Mouse (Mus musculus): ENCODE results near the gene Itih4. TPM values are rescaled to one million over a fixed set of nuclear protein-coding genes. Genes with fewer than 3 reads are reported as not detected.

Itih4 gene
- polyA plus RNA-seq, 1 experiment from 2014 or later = 0.27 TPM

DNA sequence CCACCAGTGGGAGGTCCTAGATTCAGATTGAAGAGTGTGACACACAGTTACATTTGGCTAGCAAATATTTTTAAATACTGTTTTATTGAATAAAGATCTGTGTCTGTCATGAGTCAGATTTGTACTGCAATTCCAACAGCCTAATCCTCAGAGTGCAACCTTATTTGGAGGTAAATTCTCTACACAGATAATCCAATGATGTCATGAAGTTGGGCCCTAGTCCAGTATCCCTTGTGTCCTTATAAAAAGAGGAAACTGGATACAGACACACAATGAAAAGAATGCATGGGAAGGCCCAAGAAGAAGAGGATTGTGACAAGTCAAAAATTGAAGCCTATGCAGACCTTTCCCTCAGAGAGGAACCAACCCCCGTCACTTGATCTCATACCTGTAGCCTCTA, 30.2 kb downstream of the Itih4 start:
- no peak overlapping the region for H3K4me2 ChIP-seq (ENCODE audit: low read length)
- no peaks in the 10 kb centered on the region for H3K4me1 ChIP-seq (ENCODE audit: control insufficient read depth in 2 of 2, insufficient read depth in 2 of 2, low read length in 2 of 2)
- WGBS = 76% methylated on average over 1 of the region's 1 CpGs
- no peak overlapping the region for H3K4me3 ChIP-seq (ENCODE audit: control insufficient read depth in 1 of 2, insufficient read depth in 1 of 2, low read depth in 1 of 2, low read length in 2 of 2)
- H3K36me3 ChIP-seq (ENCODE audit: control insufficient read depth, insufficient read depth, low read length) = no peaks in the 10 kb centered on the region
- H3K27ac ChIP-seq (replicated peaks in 1 of 2; ENCODE audit: control insufficient read depth in 1 of 2, insufficient read depth in 1 of 2, low read depth in 2 of 2, low read length in 2 of 2) = no peak overlapping the region
- no peaks in the 10 kb centered on the region for H3K27me3 ChIP-seq (ENCODE audit: control insufficient read depth, insufficient read depth, low read length)
- H3K9ac ChIP-seq (ENCODE audit: low read length) = no peak overlapping the region
- no peak for ATAC-seq (ENCODE audit: insufficient number of reproducible peaks, insufficient read depth, low FRiP score, low read depth)
- no peaks in the 10 kb centered on the region for H3K9me3 ChIP-seq (ENCODE audit: control insufficient read depth, low read length)

GRCm38 (mm10) chr14:30922053-30922670, 35.9 kb downstream of the Itih4 start:
- 58% methylated on average over 8 of the region's 8 CpGs for WGBS
- Histone ChIP-seq H3K27me3 (ENCODE audit: control insufficient read depth, insufficient read depth, low read length) (no peaks in the 10 kb centered on the region), H3K27ac (replicated peaks in 1 of 2; ENCODE audit: control insufficient read depth in 1 of 2, insufficient read depth in 1 of 2, low read depth in 2 of 2, low read length in 2 of 2) (no peak overlapping the region), H3K36me3 (ENCODE audit: control insufficient read depth, insufficient read depth, low read length) (no peaks in the 10 kb centered on the region), H3K9me3 (ENCODE audit: control insufficient read depth, low read length) (no peaks in the 10 kb centered on the region), H3K4me2 (ENCODE audit: low read length) (no peak overlapping the region), H3K4me1 (ENCODE audit: control insufficient read depth in 2 of 2, insufficient read depth in 2 of 2, low read length in 2 of 2) (no peaks in the 10 kb centered on the region; a peak in 1 of 4 replicates), H3K4me3 (ENCODE audit: control insufficient read depth in 1 of 2, insufficient read depth in 1 of 2, low read depth in 1 of 2, low read length in 2 of 2) (no peak overlapping the region), H3K9ac (ENCODE audit: low read length) (no peak overlapping the region)
- ATAC-seq (ENCODE audit: insufficient number of reproducible peaks, insufficient read depth, low FRiP score, low read depth) = no peak

DNA sequence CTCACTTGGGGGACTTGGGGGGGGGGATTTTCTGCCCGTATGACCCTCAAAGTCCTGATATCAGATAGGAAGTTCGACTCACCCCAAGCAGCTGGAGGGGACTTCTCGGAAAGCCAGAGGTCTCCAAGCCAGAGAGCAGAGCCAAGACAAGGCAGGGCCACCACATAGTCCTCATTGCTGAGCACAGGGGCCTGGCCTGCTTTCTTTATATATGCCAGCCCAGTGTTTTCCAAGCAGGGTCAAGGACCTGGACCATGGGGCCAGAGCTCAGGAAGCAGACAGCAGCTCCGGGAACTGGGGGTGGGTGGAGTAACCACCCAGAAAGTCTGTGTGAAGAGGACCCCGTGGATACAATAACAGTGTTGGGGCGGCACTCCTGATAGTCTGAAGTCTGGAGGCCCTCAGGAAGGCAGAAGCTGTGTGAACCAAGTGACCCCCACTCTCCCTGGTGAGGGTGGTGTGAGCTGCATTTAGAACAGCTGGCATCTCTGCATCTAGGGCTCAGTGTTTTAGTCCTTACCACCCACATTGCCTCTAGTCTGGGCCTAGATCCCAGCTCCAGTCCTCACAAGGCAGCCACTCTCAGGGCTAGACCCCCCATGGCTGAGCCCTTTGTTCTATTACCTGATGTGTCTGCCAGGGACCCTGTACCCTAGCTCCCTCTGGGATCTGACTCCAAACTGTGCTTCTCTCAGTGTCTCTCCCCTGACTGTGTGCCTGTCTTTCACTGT, 37.3 kb downstream of the Itih4 start, which contains the start of gene Itih3:
TSS of gene Itih3 (minus strand) at position 386 of the 731 bp plus-strand sequence.
- Histone ChIP-seq H3K4me1 (ENCODE audit: control insufficient read depth in 2 of 2, insufficient read depth in 2 of 2, low read length in 2 of 2) (no peaks in the 10 kb centered on the region; a peak in 1 of 4 replicates), H3K4me2 (ENCODE audit: low read length) (no peak within 1 kb of the TSS), H3K4me3 (ENCODE audit: control insufficient read depth in 1 of 2, insufficient read depth in 1 of 2, low read depth in 1 of 2, low read length in 2 of 2) (no peak within 1 kb of the TSS), H3K9ac (ENCODE audit: low read length) (no peak within 1 kb of the TSS), H3K9me3 (ENCODE audit: control insufficient read depth, low read length) (no peaks in the 10 kb centered on the region), H3K27me3 (ENCODE audit: control insufficient read depth, insufficient read depth, low read length) (no peaks in the 10 kb centered on the region), H3K27ac (replicated peaks in 1 of 2; ENCODE audit: control insufficient read depth in 1 of 2, insufficient read depth in 1 of 2, low read depth in 2 of 2, low read length in 2 of 2) (no peak within 1 kb of the TSS), H3K36me3 (ENCODE audit: control insufficient read depth, insufficient read depth, low read length) (no peaks in the 10 kb centered on the region)
- 0 out of 2 replicates have a peak, but pooled peaks have one; percentile 20 for ATAC-seq (ENCODE audit: insufficient number of reproducible peaks, insufficient read depth, low FRiP score, low read depth)
- 39% methylated on average over 6 of the region's 6 CpGs for WGBS

DNA sequence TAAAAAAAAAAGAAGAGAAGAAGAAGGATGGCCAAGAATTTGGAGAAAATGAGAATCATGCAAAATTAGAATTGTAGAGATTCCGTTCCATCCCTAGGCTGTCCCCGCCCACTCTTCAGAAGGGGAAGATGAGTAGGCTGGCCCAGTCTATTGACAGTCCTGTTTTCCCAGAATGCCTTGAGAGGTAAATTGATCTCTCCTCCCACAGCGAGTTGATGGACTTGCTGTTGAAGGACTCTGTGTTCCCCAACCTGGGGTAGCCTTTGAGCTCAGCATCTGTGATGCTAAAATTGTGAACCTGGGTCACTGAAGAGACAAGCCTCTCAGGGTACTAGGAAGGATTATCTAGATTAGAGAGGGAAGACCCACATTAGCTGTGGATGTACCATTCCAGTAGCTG, 39.2 kb downstream of the Itih4 start:
- Histone ChIP-seq H3K27ac (replicated peaks in 1 of 2; ENCODE audit: control insufficient read depth in 1 of 2, insufficient read depth in 1 of 2, low read depth in 2 of 2, low read length in 2 of 2) (no peak overlapping the region), H3K9ac (ENCODE audit: low read length) (no peak overlapping the region), H3K4me1 (ENCODE audit: control insufficient read depth in 2 of 2, insufficient read depth in 2 of 2, low read length in 2 of 2) (no peaks in the 10 kb centered on the region; a peak in 1 of 4 replicates), H3K4me2 (ENCODE audit: low read length) (no peak overlapping the region), H3K36me3 (ENCODE audit: control insufficient read depth, insufficient read depth, low read length) (no peaks in the 10 kb centered on the region), H3K27me3 (ENCODE audit: control insufficient read depth, insufficient read depth, low read length) (no peaks in the 10 kb centered on the region), H3K9me3 (ENCODE audit: control insufficient read depth, low read length) (no peaks in the 10 kb centered on the region), H3K4me3 (ENCODE audit: control insufficient read depth in 1 of 2, insufficient read depth in 1 of 2, low read depth in 1 of 2, low read length in 2 of 2) (no peak overlapping the region)
- 87% methylated on average over 3 of the region's 3 CpGs for WGBS
- no peak for ATAC-seq (ENCODE audit: insufficient number of reproducible peaks, insufficient read depth, low FRiP score, low read depth)

DNA sequence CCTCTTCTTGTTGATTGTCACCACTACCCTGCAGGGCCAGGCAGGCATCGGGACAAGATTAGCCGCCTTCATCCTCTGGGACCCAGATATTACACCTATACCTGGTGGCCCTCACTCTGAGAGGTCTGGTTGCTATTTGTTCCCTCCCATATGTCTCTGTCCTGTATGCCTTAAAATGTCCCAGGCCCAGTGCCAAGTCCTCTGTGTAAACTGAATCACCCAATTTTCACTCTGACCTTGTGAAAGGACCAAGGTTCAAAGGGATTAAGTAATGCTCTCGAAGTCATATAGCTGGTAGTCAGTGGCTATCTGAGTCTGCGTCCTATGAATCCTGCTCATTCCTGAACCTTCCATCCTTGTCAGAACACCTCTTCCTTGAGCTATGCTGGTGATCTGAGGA, 44.1 kb downstream of the Itih4 start:
- 85% methylated on average over 4 of the region's 4 CpGs for WGBS
- no peak overlapping the region for H3K4me3 ChIP-seq (ENCODE audit: control insufficient read depth in 1 of 2, insufficient read depth in 1 of 2, low read depth in 1 of 2, low read length in 2 of 2)
- no peaks in the 10 kb centered on the region for H3K4me1 ChIP-seq (ENCODE audit: control insufficient read depth in 2 of 2, insufficient read depth in 2 of 2, low read length in 2 of 2)
- H3K9ac ChIP-seq (ENCODE audit: low read length) = no peak overlapping the region
- no peaks in the 10 kb centered on the region for H3K27me3 ChIP-seq (ENCODE audit: control insufficient read depth, insufficient read depth, low read length)
- no peak overlapping the region for H3K27ac ChIP-seq (replicated peaks in 1 of 2; ENCODE audit: control insufficient read depth in 1 of 2, insufficient read depth in 1 of 2, low read depth in 2 of 2, low read length in 2 of 2)
- ATAC-seq (ENCODE audit: insufficient number of reproducible peaks, insufficient read depth, low FRiP score, low read depth) = no peak
- no peaks in the 10 kb centered on the region for H3K9me3 ChIP-seq (ENCODE audit: control insufficient read depth, low read length)
- no peaks in the 10 kb centered on the region for H3K36me3 ChIP-seq (ENCODE audit: control insufficient read depth, insufficient read depth, low read length)
- no peak overlapping the region for H3K4me2 ChIP-seq (ENCODE audit: low read length)

DNA sequence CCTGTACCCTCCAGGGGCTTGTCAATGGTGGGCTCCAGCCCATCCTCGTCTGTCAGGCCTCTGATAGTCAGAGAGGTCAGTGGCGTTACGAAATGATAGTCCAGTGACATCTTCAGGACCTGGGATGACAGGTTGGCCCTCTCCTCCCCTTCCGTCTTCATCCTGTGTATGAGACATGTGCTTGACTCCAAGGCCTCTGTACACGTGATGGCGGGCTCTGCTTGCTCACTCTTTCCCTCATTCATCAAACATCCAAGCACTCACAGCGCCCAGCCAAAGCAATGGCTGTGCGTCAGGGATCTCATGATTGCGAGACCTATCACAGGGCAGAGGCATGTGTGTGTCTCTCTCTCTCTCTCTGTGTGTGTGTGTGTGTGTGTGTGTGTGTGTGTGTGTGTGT, 47.1 kb downstream of the Itih4 start:
- Histone ChIP-seq H3K4me1 (ENCODE audit: control insufficient read depth in 2 of 2, insufficient read depth in 2 of 2, low read length in 2 of 2) (no peaks in the 10 kb centered on the region), H3K9me3 (ENCODE audit: control insufficient read depth, low read length) (no peaks in the 10 kb centered on the region), H3K4me3 (ENCODE audit: control insufficient read depth in 1 of 2, insufficient read depth in 1 of 2, low read depth in 1 of 2, low read length in 2 of 2) (no peak overlapping the region), H3K4me2 (ENCODE audit: low read length) (no peak overlapping the region), H3K36me3 (ENCODE audit: control insufficient read depth, insufficient read depth, low read length) (no peaks in the 10 kb centered on the region), H3K9ac (ENCODE audit: low read length) (no peak overlapping the region), H3K27me3 (ENCODE audit: control insufficient read depth, insufficient read depth, low read length) (no peaks in the 10 kb centered on the region), H3K27ac (replicated peaks in 1 of 2; ENCODE audit: control insufficient read depth in 1 of 2, insufficient read depth in 1 of 2, low read depth in 2 of 2, low read length in 2 of 2) (no peak overlapping the region)
- ATAC-seq (ENCODE audit: insufficient number of reproducible peaks, insufficient read depth, low FRiP score, low read depth) = no peak
- WGBS = 79% methylated on average over 9 of the region's 9 CpGs

DNA sequence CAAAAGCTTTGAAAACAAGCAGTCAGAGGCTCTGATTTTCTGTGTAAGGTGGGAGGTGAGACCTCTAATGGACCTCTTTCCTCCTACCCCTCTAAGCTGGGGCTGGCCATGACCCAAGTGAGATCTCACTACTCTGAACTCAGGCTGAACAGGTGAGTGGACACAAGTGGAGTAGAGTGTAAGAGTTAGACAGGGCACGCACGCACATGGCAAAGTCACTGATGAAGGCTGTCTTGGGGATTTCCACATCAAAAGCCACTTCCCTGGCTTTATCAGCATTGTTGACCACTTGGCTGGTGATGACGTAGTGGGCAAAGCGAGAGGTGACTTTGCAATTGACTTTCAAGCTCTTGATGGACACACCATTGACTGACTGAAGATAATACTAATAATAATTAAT, 56.0 kb downstream of the Itih4 start:
- Histone ChIP-seq H3K27me3 (ENCODE audit: control insufficient read depth, insufficient read depth, low read length) (no peaks in the 10 kb centered on the region), H3K4me1 (ENCODE audit: control insufficient read depth in 2 of 2, insufficient read depth in 2 of 2, low read length in 2 of 2) (no peaks in the 10 kb centered on the region), H3K4me2 (ENCODE audit: low read length) (no peak overlapping the region), H3K36me3 (ENCODE audit: control insufficient read depth, insufficient read depth, low read length) (no peaks in the 10 kb centered on the region), H3K9ac (ENCODE audit: low read length) (no peak overlapping the region), H3K4me3 (ENCODE audit: control insufficient read depth in 1 of 2, insufficient read depth in 1 of 2, low read depth in 1 of 2, low read length in 2 of 2) (no peak overlapping the region), H3K27ac (replicated peaks in 1 of 2; ENCODE audit: control insufficient read depth in 1 of 2, insufficient read depth in 1 of 2, low read depth in 2 of 2, low read length in 2 of 2) (no peak overlapping the region), H3K9me3 (ENCODE audit: control insufficient read depth, low read length) (no peaks in the 10 kb centered on the region)
- WGBS = 72% methylated on average over 4 of the region's 4 CpGs
- ATAC-seq (ENCODE audit: insufficient number of reproducible peaks, insufficient read depth, low FRiP score, low read depth) = no peak
